ENCODE assay signal across 8 mouse cellular contexts in the genomic region with DNA sequence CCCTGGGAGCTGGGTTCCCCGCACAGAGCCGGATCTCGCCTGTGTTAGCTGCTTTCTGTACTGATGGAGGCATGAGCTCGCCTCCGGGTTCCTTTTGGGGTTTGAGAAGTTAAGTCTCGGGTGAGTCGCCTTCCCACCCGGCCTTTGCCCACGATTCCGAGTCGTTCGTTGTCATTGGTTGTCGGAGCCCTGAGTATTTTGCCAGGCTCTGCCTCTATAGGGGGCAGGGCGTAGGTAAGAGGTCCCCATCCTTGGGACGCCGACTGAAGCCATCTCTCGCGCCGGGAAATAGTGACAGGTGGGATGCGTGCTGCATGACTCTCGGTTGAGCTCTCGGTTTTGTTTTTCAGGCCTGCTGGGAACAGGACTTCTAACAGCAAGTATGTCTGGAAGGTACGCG. TPM values are rescaled to one million over a fixed set of nuclear protein-coding genes. Genes with fewer than 3 reads are reported as not detected.
DNase-seq lines count a peak whose midpoint lies in the region; ATAC-seq and TF ChIP-seq lines count a peak whose summit lies in the region.

No protein-coding gene starts in this region.

- no peak for TF ChIP-seq CTCF in gastrocnemius, adult 2 months (IDR thresholded peaks at IDR 0.05)
- no peak for TF ChIP-seq CTCF in spleen, adult 2 months (IDR thresholded peaks at IDR 0.05; ENCODE audit: extremely low read depth, insufficient read depth, insufficient read length, insufficient replicate concordance)

- TF ChIP-seq POLR2A in spleen, adult 2 months (IDR thresholded peaks at IDR 0.05; ENCODE audit: low read depth, low read length), result no peak

- H3K9me3 ChIP-seq in hindbrain, embryonic 11.5 days (ENCODE audit: control insufficient read depth, low read length), result no peaks in the 10 kb centered on the region

- peak overlapping the region; percentile 98 for H3K9ac ChIP-seq in hindbrain, embryonic 11.5 days (ENCODE audit: low read depth, low read length)

- H3K4me3 ChIP-seq in gastrocnemius, adult 2 months, result peak overlapping the region; percentile 85
- peak overlapping the region; percentile 83 for H3K4me3 ChIP-seq in spleen, adult 2 months (ENCODE audit: extremely low read depth, insufficient read depth, insufficient read length)
- peak overlapping the region; percentile 98 for H3K4me3 ChIP-seq in hindbrain, embryonic 11.5 days (ENCODE audit: low read depth, low read length)

- under 1% methylated on average over 24 of the region's 24 CpGs for WGBS in spleen, adult 2 months
- WGBS in hindbrain, embryonic 11.5 days, result under 1% methylated on average over 24 of the region's 24 CpGs

- peaks cover 15% of the 10 kb centered on the region for H3K36me3 ChIP-seq in spleen, adult 2 months (ENCODE audit: control insufficient read depth, insufficient read depth, low read length)
- H3K36me3 ChIP-seq in hindbrain, embryonic 11.5 days (ENCODE audit: control insufficient read depth, insufficient read depth, low read length), result peaks cover 8% of the 10 kb centered on the region

- H3K4me1 ChIP-seq in spleen, adult 2 months (ENCODE audit: control insufficient read depth, insufficient read depth, insufficient read length), result peaks cover 3% of the 10 kb centered on the region; the same call in 1 of the 2 replicates
- peaks cover 4% of the 10 kb centered on the region; the same call in 1 of the 2 replicates for H3K4me1 ChIP-seq in hindbrain, embryonic 11.5 days (replicated peaks; ENCODE audit: control insufficient read depth, insufficient read depth, low read length)

- peak; percentile 32 for DNase-seq in gastrocnemius, adult 2 months
- no peak for DNase-seq in gastrocnemius, postnatal 14 days
- DNase-seq in spleen, adult 2 months (ENCODE audit: low read depth in 1 of 2, low spot score in 2 of 2), result no peak
- DNase-seq in spleen, adult 12 weeks (ENCODE audit: low spot score), result no peak
- DNase-seq in hindbrain, embryonic 11.5 days (ENCODE audit: low spot score), result no peak
- no peak for DNase-seq in thymus, postnatal 4 days
- no peak for DNase-seq in right cerebral cortex, adult 18-20 months

- ATAC-seq in hindbrain, embryonic 11.5 days (ENCODE audit: low FRiP score), result peak; percentile 44; the same call in 1 of the 2 replicates
- ATAC-seq in megakaryocyte progenitor cell, adult 5-6 weeks (replicated peaks; ENCODE audit: poor library complexity), result peak; percentile 14; the same call in 1 of the 2 replicates

- H3K27me3 ChIP-seq in spleen, adult 2 months (ENCODE audit: control insufficient read depth, insufficient read depth, low read length), result no peaks in the 10 kb centered on the region
- no peaks in the 10 kb centered on the region for H3K27me3 ChIP-seq in hindbrain, embryonic 11.5 days (ENCODE audit: control insufficient read depth, insufficient read depth, low read length)

- H3K27ac ChIP-seq in gastrocnemius, adult 2 months, result peak overlapping the region; percentile 97
- peak overlapping the region; percentile 93 for H3K27ac ChIP-seq in spleen, adult 2 months (ENCODE audit: insufficient read depth, low read length)
- peak overlapping the region; percentile 81 for H3K27ac ChIP-seq in hindbrain, embryonic 11.5 days (ENCODE audit: low read depth, low read length)

- H3K4me2 ChIP-seq in hindbrain, embryonic 11.5 days (replicated peaks; ENCODE audit: low read depth, low read length), result peak overlapping the region; percentile 63

- intact Hi-C loops in gastrocnemius, adult 2 months (cut with DNase I), result loop anchor here (5.0 kb wide), 2 partner anchors 126 to 196 kb away; partner anchors contain the start of gene Snx4
- intact Hi-C loops in gastrocnemius, postnatal 14 days (cut with DNase I; ENCODE audit: low total_unique reads), result no loop called here

RNA-seq across cellular contexts. Expression of gene Rpl35a, which starts 0.5 kb away (rescaled TPM):
- total RNA-seq in gastrocnemius, adult 2 months (2021), result 100 to 1,000 TPM; 217 to 291 TPM
- total RNA-seq in gastrocnemius, postnatal 14 days (2021), result 100 to 1,000 TPM; 304 to 324 TPM
- polyA plus RNA-seq in spleen, adult 2 months (2012; rRNA removed), result 198 and 203 TPM in 2 replicates
- polyA plus RNA-seq in hindbrain, embryonic 11.5 days (2014; fragmentation: Nextera tagmentation; extraction: Ambion mirVana), result 774 and 789 TPM in 2 replicates
- total RNA-seq in megakaryocyte progenitor cell, adult 5-6 weeks (2015), result 2,569 and 2,723 TPM in 2 replicates
- 1,815 and 2,269 TPM in 2 replicates for total RNA-seq in megakaryocyte progenitor cell, adult 5-6 weeks (2017)

RNA-seq across cellular contexts. Expression of gene Iqcg, which starts 0.8 kb away (rescaled TPM):
- 1 to 10 TPM; 2.0 to 3.0 TPM for total RNA-seq in gastrocnemius, adult 2 months (2021)
- 1 to 10 TPM; 1.9 to 2.2 TPM for total RNA-seq in gastrocnemius, postnatal 14 days (2021)
- polyA plus RNA-seq in spleen, adult 2 months (2012; rRNA removed), result 0.02 and 0.05 TPM in 2 replicates
- 7.7 and 8.0 TPM in 2 replicates for polyA plus RNA-seq in hindbrain, embryonic 11.5 days (2014; fragmentation: Nextera tagmentation; extraction: Ambion mirVana)
- total RNA-seq in megakaryocyte progenitor cell, adult 5-6 weeks (2015), result 1.3 and 2.5 TPM in 2 replicates
- total RNA-seq in megakaryocyte progenitor cell, adult 5-6 weeks (2017), result 2.5 and 6.6 TPM in 2 replicates

RNA-seq across cellular contexts. Expression of gene Lmln, which starts 5.5 kb away (rescaled TPM):
- total RNA-seq in gastrocnemius, adult 2 months (2021), result 1 to 10 TPM; 2.1 to 2.8 TPM
- 1 to 10 TPM; 1.4 to 2.3 TPM for total RNA-seq in gastrocnemius, postnatal 14 days (2021)
- 0.53 and 1.3 TPM in 2 replicates for polyA plus RNA-seq in spleen, adult 2 months (2012; rRNA removed)
- polyA plus RNA-seq in hindbrain, embryonic 11.5 days (2014; fragmentation: Nextera tagmentation; extraction: Ambion mirVana), result 3.1 and 4.6 TPM in 2 replicates
- 1.4 and 2.0 TPM in 2 replicates for total RNA-seq in megakaryocyte progenitor cell, adult 5-6 weeks (2015)
- 2.4 and 4.6 TPM in 2 replicates for total RNA-seq in megakaryocyte progenitor cell, adult 5-6 weeks (2017)

Comparison
In these comparisons a context has a peak if more than half of its experiments do, and no peak if none do; other contexts are left out.
1. RNA of gene Rpl35a, which starts 0.5 kb away (total RNA-seq): 1,815 to 2,723 TPM in megakaryocyte progenitor cell, adult 5-6 weeks; 304 to 324 TPM in gastrocnemius, postnatal 14 days and 217 to 291 TPM in gastrocnemius, adult 2 months; every median in the first group is over 4 times any median in the second.
2. Peak in every context shown above with its lines, with median percentiles within 50 percentile points of each other: H3K27ac ChIP-seq and H3K4me3 ChIP-seq.